Mouse (Mus musculus) liver, embryonic 14.5 days (tissue): ENCODE results near the gene Dvl3. TPM values are rescaled to one million over a fixed set of nuclear protein-coding genes. Genes with fewer than 3 reads are reported as not detected.
"Not testable (repeated sequence)": the region's sequence is repeated elsewhere in the genome, so short reads cannot be mapped to it uniquely, and the experiment has no call there.

Experiments
- ATAC-seq: fragments of 200-750 bp; cut with Nextera tagmentation; 2 replicates; pipeline ENCODE4 v1.8.0; 2017; ENCODE audit warnings: moderate number of reproducible peaks, mild to moderate bottlenecking, moderate library complexity; ENCODE audit not compliant: insufficient read depth
- DNase-seq, 3 experiments: peaks; one replicate each; pipeline ENCODE4 v3.0.0-alpha.2; 2012 to 2013; ENCODE audit warnings: low read depth in 3 of 3, low spot score in 3 of 3
- H3K27ac ChIP-seq: fragments of 300-500 bp; sonication (generic); 2 replicates; pipeline ENCODE4 v1.5.1; 2014; ENCODE audit warnings: moderate library complexity, mild to moderate bottlenecking, control low read depth, inconsistent platforms
- H3K27me3 ChIP-seq: fragments of 300-500 bp; sonication (generic); 2 replicates; pipeline ENCODE4 v1.6.1; 2014; ENCODE audit warnings: mild to moderate bottlenecking, low read length, moderate library complexity; ENCODE audit not compliant: control insufficient read depth, insufficient read depth
- H3K36me3 ChIP-seq: fragments of 300-500 bp; sonication (generic); replicated peaks from 2 replicates; pipeline ENCODE4 v1.6.1; 2014; ENCODE audit warnings: low read depth; ENCODE audit not compliant: control insufficient read depth, insufficient read depth
- H3K4me1 ChIP-seq, 2 experiments: fragments of 200-500 bp in 1 of 2; fragments of 300-500 bp in 1 of 2; sonication (generic) in 1 of 2; replicated peaks; 2 replicates each; pipeline ENCODE4 v1.6.1; 2012 to 2014; ENCODE audit warnings: antibody characterized with exemption in 1 of 2, inconsistent platforms in 1 of 2, low read length in 1 of 2; ENCODE audit not compliant: control insufficient read depth in 2 of 2, insufficient read depth in 2 of 2
- H3K4me2 ChIP-seq: fragments of 300-500 bp; sonication (generic); 2 replicates; pipeline ENCODE4 v1.6.1; 2014; ENCODE audit warnings: low read depth, mild to moderate bottlenecking, control low read depth, moderate library complexity
- H3K4me3 ChIP-seq, 2 experiments: fragments of 200-500 bp in 1 of 2; fragments of 300-500 bp in 1 of 2; sonication (generic) in 1 of 2; 2 replicates each; pipeline ENCODE4 v1.5.1; 2012 to 2014; ENCODE audit warnings: low read depth in 2 of 2, low read length in 2 of 2, mild to moderate bottlenecking in 2 of 2, control low read depth in 1 of 2, inconsistent platforms in 1 of 2, moderate library complexity in 1 of 2; ENCODE audit not compliant: insufficient read depth in 1 of 2
- H3K9ac ChIP-seq: fragments of 300-500 bp; sonication (generic); replicated peaks from 2 replicates; pipeline ENCODE4 v1.6.1; 2014; ENCODE audit warnings: mild to moderate bottlenecking, control low read depth, moderate library complexity
- H3K9me3 ChIP-seq: fragments of 300-500 bp; sonication (generic); 2 replicates; pipeline ENCODE4 v1.6.1; 2016; ENCODE audit warnings: low read length, mixed read lengths; ENCODE audit not compliant: control insufficient read depth
- CTCF ChIP-seq: IDR thresholded peaks from 2 replicates; pipeline ENCODE4 v1.5.1; 2016; ENCODE audit warnings: antibody characterized with exemption, low read depth, control low read depth
- EP300 ChIP-seq: IDR thresholded peaks from 2 replicates; pipeline ENCODE4 v1.6.1; 2016; ENCODE audit warnings: antibody characterized with exemption, low read depth
- WGBS: fragments of 180-500 bp; shearing (Covaris S2); extraction: QIAGEN DNeasy Blood & Tissue Kit; methylation state at CpG from one replicate; pipeline ENCODE4 v1.1.7; 2014; ENCODE audit not compliant: insufficient replicate concordance; 5-methylcytosine and 5-hydroxymethylcytosine counted together
- polyA plus RNA-seq, 2 experiments: library from polyadenylated mRNA; depleted of rRNA in 1 of 2; stranded (reverse) in 1 of 2; unstranded in 1 of 2; fragments of >200 nt; fragmentation: Nextera tagmentation in 1 of 2; extraction: Ambion mirVana in 1 of 2; gene quantifications; 2 replicates each; pipeline versions ENCODE4 v1.2.1 to v1.2.3; 2012 to 2014

The Dvl3 gene
- polyA plus RNA-seq, 2 experiments: 4.9 to 7.3 TPM

- no peak overlapping the region for H3K4me2 ChIP-seq
- peak; percentile 41; the same call in 1 of the 2 replicates for TF ChIP-seq CTCF
- no peak for TF ChIP-seq EP300
- ATAC-seq: no peak
- no peaks in the 10 kb centered on the region for H3K27me3 ChIP-seq
- no peak overlapping the region for H3K4me3 ChIP-seq
- no peaks in the 10 kb centered on the region for H3K36me3 ChIP-seq
- WGBS: 24% methylated on average over 3 of the region's 3 CpGs
- H3K27ac ChIP-seq: no peak overlapping the region
- no peak overlapping the region for H3K9ac ChIP-seq
- H3K9me3 ChIP-seq: no peaks in the 10 kb centered on the region
- DNase-seq: no peak
- H3K4me1 ChIP-seq: peaks cover 0 to 4% of the 10 kb centered on the region in 2 experiments; a peak in 1 of 4 replicates
These were observed 36.7 kb upstream of the Dvl3 start for GRCm38 (mm10) chr16:20480115-20480514.

GRCm38 (mm10) chr16:20481746-20482145 is 35.0 kb upstream of the Dvl3 start:
- Histone ChIP-seq H3K4me2 (no peak overlapping the region), H3K27ac (no peak overlapping the region), H3K4me1 (peaks cover 0 to 1% of the 10 kb centered on the region in 2 experiments; a peak in 1 of 4 replicates), H3K27me3 (no peaks in the 10 kb centered on the region), H3K9ac (no peak overlapping the region), H3K4me3 (no peak overlapping the region), H3K9me3 (no peaks in the 10 kb centered on the region), H3K36me3 (no peaks in the 10 kb centered on the region)
- no peak for DNase-seq
- WGBS: 45% methylated on average over 2 of the region's 2 CpGs
- no peak for TF ChIP-seq CTCF
- TF ChIP-seq EP300: no peak
- ATAC-seq: no peak

DNA sequence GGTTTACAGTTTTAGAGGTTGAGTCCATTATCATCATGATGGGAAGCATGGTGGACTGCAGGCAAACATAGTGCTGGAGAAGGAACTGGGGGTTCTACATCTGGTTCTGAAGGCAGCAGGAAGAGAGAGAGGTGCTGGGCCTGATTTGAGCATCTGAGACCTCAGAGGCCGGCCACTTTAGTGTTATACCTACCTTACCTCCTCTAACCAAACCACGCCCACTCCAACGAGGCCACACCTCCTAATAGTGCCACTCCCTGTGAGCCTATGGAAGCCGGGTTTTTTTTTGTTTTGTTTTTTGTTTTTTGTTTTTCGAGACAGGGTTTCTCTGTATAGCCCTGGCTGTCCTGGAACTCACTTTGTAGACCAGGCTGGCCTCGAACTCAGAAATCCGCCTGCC is 33.1 kb upstream of the Dvl3 start:
- H3K9ac ChIP-seq, H3K27ac ChIP-seq, ATAC-seq, H3K4me1 ChIP-seq, H3K27me3 ChIP-seq, H3K4me2 ChIP-seq, H3K4me3 ChIP-seq, DNase-seq, H3K9me3 ChIP-seq, H3K36me3 ChIP-seq: not testable (repeated sequence)
- WGBS: 53% methylated on average over 6 of the region's 7 CpGs

GRCm38 (mm10) chr16:20485061-20485460 is 31.7 kb upstream of the Dvl3 start:
- Histone ChIP-seq H3K27ac (no peak overlapping the region), H3K36me3 (no peaks in the 10 kb centered on the region), H3K4me2 (no peak overlapping the region), H3K4me1 (no peaks in the 10 kb centered on the region), H3K27me3 (no peaks in the 10 kb centered on the region), H3K4me3 (no peak overlapping the region), H3K9me3 (no peaks in the 10 kb centered on the region), H3K9ac (no peak overlapping the region)
- DNase-seq (no peak), ATAC-seq (no peak)
- TF ChIP-seq CTCF (no peak), EP300 (no peak)
- 35% methylated on average over 4 of the region's 4 CpGs for WGBS

- no peak overlapping the region for H3K9ac ChIP-seq
- H3K4me2 ChIP-seq: no peak overlapping the region
- H3K4me1 ChIP-seq: no peaks in the 10 kb centered on the region
- H3K9me3 ChIP-seq: no peaks in the 10 kb centered on the region
- 43% methylated on average over 3 of the region's 3 CpGs for WGBS
- H3K27me3 ChIP-seq: no peaks in the 10 kb centered on the region
- no peak overlapping the region for H3K27ac ChIP-seq
- ATAC-seq (no peak), DNase-seq (no peak)
- H3K36me3 ChIP-seq: no peaks in the 10 kb centered on the region
- TF ChIP-seq CTCF (no peak), EP300 (no peak)
- H3K4me3 ChIP-seq: no peak overlapping the region
These were observed 30.7 kb upstream of the Dvl3 start for GRCm38 (mm10) chr16:20486048-20486447.

DNA sequence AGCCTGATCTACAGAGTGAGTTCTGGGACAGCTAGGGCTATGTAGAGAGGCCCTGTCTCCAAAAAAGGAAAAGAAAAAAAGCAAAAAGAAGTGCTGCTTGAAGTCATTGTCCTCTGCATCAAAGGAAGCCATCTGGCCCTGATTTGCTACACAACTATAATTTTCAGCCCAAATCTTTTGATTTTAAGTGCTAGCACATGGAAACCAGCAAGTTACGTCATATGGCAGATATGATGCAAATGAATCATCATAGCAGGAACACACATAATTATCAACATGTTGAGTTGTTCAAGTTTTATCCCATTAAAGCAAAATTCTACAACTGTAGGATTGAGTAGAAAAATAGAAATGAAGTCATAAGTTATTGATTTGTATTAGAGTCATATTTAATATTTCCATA is 28.6 kb upstream of the Dvl3 start:
- DNase-seq (no peak), ATAC-seq (no peak)
- H3K9me3 ChIP-seq: no peaks in the 10 kb centered on the region
- H3K27ac ChIP-seq: no peak overlapping the region
- WGBS: 69% methylated on average over 1 of the region's 1 CpGs
- H3K27me3 ChIP-seq: no peaks in the 10 kb centered on the region
- TF ChIP-seq EP300 (no peak), CTCF (no peak)
- H3K4me1 ChIP-seq: no peaks in the 10 kb centered on the region
- no peak overlapping the region for H3K9ac ChIP-seq
- H3K36me3 ChIP-seq: no peaks in the 10 kb centered on the region
- no peak overlapping the region for H3K4me2 ChIP-seq
- H3K4me3 ChIP-seq: no peak overlapping the region

DNA sequence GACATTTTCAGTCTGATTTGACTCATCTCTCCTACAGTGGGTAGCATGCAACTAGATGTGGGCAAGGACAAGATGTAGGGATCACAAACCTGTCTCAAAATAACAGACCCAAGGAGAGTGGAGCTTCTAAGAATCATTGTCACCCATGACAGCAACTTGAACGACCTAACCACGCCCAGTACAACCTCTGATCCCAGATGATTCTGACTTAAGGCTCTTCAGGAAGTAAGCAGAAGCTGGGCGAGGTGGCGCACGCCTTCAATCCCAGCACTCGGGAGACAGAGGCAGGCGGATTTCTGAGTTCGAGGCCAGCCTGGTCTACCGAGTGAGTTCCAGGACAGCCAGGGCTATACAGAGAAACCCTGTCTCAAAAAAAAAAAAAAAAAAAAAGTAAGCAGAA is 28.0 kb upstream of the Dvl3 start:
- 61% methylated on average over 9 of the region's 9 CpGs for WGBS
- ATAC-seq: not testable (repeated sequence)

More for the DNA sequence above, 28.0 kb upstream of the Dvl3 start:
- H3K27me3 ChIP-seq, H3K4me2 ChIP-seq, H3K4me1 ChIP-seq, H3K27ac ChIP-seq, H3K9ac ChIP-seq, H3K36me3 ChIP-seq, H3K9me3 ChIP-seq, H3K4me3 ChIP-seq, DNase-seq: not testable (repeated sequence)
